Mouse (Mus musculus) embryonic fibroblast, embryonic 13.5 days (primary cell): ENCODE measurements around the gene Osgin1. TPM values are rescaled to one million over a fixed set of nuclear protein-coding genes. Genes with fewer than 3 reads are reported as not detected.

Source experiments
- H3K27ac ChIP-seq: 2 replicates; pipeline ENCODE4 v1.5.1; 2012; ENCODE audit warnings: low read length, control low read depth, inconsistent platforms; ENCODE audit not compliant: insufficient read depth
- H3K4me1 ChIP-seq: 2 replicates; pipeline ENCODE4 v1.6.1; 2011; ENCODE audit warnings: low read length; ENCODE audit not compliant: control insufficient read depth, insufficient read depth
- H3K4me3 ChIP-seq: 2 replicates; pipeline ENCODE4 v1.5.1; 2011; ENCODE audit warnings: mild to moderate bottlenecking, control low read depth, low read length; ENCODE audit not compliant: insufficient read depth
- CTCF ChIP-seq: IDR thresholded peaks from 2 replicates; pipeline ENCODE4 v1.5.1; 2011; ENCODE audit warnings: mild to moderate bottlenecking, control low read depth, low read length, moderate library complexity, borderline replicate concordance; ENCODE audit not compliant: insufficient read depth
- POLR2A ChIP-seq: IDR thresholded peaks from 2 replicates; pipeline ENCODE4 v1.6.1; 2011; ENCODE audit warnings: low read depth, mild to moderate bottlenecking, control low read depth, low read length, moderate library complexity
- polyA plus RNA-seq: library from polyadenylated mRNA; stranded (reverse); fragments of >200 nt; gene quantifications from 2 replicates; pipeline ENCODE4 v1.2.4, GENCODE M21; 2011; ENCODE audit warnings: low read depth; ENCODE audit not compliant: missing spikeins, insufficient read length

The Osgin1 gene
- polyA plus RNA-seq, 1 experiment = 2.6 TPM

DNA sequence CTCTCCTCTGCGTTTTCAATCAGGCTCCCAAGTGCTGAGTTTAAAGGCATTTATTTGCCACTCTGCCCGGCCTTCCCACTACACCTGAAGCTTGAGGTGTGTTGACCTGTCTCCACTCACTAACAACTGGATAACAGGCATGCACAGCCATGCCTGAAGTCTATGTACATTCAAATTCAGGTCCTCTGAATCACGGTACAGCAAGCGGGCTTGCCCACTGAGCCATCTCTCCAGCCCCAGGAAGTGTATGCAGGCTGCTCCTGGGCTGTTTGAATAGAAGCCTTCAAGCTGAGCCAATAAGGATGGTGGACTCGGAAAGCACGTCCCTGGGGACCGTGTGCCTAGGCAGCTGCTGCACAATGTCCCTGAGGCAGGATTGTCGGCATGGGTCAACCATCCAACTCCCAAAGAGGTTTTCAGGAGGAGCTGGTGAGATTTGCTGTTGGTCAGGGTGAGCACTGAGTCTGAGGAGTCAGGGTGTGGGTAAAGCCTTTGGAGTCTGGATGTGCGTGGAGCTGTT lies 12.3 kb upstream of the Osgin1 start:
- Histone ChIP-seq H3K4me1 (peaks cover 5% of the 10 kb centered on the region; the same call in 1 of the 2 replicates), H3K4me3 (no peak overlapping the region), H3K27ac (no peak overlapping the region)
- TF ChIP-seq POLR2A = no peak
- TF ChIP-seq CTCF = no peak

DNA sequence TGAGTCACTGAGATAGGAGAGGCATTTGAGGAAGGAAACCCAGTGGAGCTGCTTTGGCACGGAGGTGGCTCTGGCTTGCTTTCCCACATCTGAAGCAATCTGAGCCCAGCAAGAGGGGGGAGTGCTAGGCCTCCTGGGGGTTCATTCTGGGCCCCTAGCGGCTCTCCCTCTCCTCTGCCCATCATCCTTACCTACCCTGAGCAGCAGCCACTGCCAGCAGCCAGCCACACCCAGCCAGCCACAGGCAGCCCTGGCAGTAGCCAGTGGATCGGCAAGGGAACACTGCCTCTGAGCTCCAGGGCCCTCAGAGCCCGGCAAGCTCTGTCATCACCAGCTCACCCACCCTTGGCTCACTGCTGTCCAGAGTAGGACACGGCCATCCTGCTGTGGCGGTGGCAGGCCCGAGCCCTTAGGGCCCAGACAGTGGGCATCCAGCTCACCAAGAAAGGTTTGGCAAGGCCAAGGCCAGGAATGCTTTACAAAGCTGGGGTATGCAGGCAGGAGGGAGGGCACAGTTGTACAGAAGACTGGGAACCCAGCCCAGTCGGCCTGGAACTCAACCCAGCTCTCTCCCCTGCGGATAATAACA lies 11.7 kb upstream of the Osgin1 start:
- H3K27ac ChIP-seq = peak overlapping the region; percentile 2; the same call in 1 of the 2 replicates
- TF ChIP-seq POLR2A = no peak
- TF ChIP-seq CTCF = no peak
- H3K4me3 ChIP-seq = no peak overlapping the region
- H3K4me1 ChIP-seq = peaks cover 5% of the 10 kb centered on the region; the same call in 1 of the 2 replicates

DNA sequence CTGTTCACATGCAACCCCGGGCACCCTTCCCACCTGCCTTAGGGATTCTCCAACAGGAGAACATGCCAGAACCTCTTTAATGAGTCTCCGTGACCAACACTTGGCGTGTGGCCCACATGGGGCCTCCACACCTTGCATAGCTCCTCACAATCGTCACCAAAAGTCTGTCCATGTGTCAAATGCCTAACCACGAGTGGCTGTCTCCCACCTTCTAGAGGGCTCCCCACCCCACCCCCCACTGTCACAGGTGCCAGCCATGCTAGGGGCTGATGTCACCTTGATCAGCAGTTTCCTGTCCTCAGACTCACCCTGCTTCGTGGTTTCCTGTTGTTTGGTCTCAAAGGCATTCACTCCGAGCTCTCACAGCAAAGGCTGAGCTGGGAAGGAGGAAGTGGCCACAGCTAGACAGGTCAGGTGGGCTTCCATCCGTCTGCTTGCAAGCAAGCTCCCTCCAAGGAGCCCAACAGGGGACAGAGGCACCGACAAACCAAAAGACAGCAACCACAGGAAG lies 10.2 kb upstream of the Osgin1 start:
- Histone ChIP-seq H3K4me1 (peaks cover 5% of the 10 kb centered on the region; the same call in 1 of the 2 replicates), H3K4me3 (no peak overlapping the region), H3K27ac (no peak overlapping the region)
- TF ChIP-seq POLR2A (no peak), CTCF (no peak)

DNA sequence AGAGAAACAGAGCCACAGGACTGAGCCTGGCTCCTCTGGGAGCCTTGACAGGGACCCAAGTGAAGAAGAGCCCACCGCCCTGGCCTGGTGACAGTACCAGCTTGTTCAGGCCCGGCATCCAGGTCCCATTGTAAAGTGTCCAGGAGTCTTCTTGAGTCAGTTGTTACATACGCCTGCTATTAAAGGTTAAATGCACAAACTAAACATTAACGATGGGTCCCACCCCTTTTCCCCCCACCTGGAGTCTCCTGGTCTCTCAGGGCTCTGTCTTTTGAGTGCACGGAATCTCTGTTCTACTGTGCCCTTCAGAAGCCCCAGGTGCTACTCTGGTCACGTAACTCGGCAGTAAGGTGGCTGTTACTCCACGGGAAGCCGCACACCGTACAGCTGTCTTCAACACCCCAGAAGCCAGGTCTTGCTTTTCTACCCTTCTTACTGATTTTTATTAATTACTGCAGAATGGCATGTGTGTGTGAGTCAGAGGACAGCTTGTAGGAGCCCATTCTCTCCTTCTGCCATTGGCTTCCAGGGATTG lies 9.7 kb upstream of the Osgin1 start:
- Histone ChIP-seq H3K27ac (no peak overlapping the region), H3K4me1 (peaks cover 5% of the 10 kb centered on the region; the same call in 1 of the 2 replicates), H3K4me3 (no peak overlapping the region)
- no peak for TF ChIP-seq CTCF
- no peak for TF ChIP-seq POLR2A

DNA sequence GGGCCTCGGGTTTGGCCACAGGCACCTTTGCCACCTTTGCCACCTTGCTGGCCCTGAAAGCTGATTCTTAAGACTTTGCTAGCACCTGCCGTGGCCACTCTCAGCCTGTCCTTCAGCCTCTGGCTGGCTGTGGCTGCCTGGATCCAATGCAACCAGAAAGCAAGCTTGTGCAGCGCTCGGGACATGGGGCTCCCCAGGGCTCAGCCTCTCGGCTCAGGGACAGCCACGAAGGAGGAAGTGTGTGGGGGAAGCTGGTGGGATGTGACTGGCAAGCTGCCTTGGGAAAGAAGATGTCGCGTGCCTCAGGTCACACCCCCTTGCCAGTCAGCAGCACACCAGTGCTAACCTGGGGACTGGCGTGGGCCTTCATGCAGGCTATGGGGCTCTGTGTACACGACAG lies 9.2 kb upstream of the Osgin1 start:
- TF ChIP-seq POLR2A (no peak), CTCF (no peak)
- no peak overlapping the region for H3K27ac ChIP-seq

DNA sequence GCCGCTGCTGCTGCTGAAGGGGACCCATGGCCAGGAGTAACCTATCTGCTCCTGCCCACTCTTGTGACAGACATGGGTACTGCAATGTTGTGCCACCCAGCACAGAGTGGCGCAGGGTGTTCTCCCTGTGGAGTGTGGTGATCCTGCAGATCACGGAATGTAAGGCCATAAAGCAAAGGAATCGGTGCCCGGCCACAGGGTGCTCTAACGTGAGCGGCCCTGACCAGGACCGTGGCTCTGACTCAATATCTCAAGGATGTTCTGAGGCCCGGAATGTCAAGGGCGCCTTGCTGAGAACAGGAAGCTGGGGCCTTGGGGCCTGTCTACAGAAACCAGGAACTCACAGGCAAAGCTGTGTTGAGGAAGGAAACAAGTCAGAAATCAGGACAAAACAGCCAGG lies 8.4 kb upstream of the Osgin1 start:
- no peak for TF ChIP-seq POLR2A
- TF ChIP-seq CTCF = no peak
- no peak overlapping the region for H3K4me3 ChIP-seq
- H3K4me1 ChIP-seq = peaks cover 5% of the 10 kb centered on the region; the same call in 1 of the 2 replicates
- H3K27ac ChIP-seq = no peak overlapping the region

More for the DNA sequence above, 9.2 kb upstream of the Osgin1 start:
- peaks cover 5% of the 10 kb centered on the region; the same call in 1 of the 2 replicates for H3K4me1 ChIP-seq
- no peak overlapping the region for H3K4me3 ChIP-seq

DNA sequence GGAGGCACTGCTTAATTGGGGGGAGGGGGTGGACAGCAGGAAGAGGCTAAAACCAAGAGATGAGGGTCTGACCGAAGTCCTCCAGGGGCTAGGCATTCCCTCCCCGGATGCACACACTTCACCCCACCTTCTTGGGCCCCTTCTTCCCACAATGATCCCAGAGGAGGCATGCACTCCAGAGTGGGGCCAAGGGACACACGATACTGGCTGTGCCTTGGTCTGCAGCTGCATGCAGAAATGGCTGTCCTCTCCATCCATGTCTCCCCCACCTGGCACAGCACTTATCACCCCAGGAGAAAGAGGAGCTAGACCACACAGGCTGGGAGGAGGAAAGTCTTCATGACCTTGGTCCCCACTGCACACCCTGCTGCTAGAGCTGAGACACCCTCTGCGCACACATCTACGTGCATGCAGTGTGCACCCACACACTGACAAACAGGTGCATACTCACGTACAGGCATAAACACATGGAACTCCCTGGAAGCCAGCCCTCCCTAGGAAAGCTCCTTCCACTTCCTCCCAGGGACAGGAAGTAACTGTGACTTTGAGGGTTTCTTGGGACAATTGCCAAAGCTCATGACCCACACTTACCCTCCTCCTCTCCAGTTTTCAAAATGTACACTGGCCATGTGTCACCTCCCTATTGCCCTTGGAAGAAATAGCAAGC lies 7.7 kb upstream of the Osgin1 start:
- Histone ChIP-seq H3K4me1 (peaks cover 5% of the 10 kb centered on the region; the same call in 1 of the 2 replicates), H3K4me3 (no peak overlapping the region), H3K27ac (no peak overlapping the region)
- no peak for TF ChIP-seq CTCF
- no peak for TF ChIP-seq POLR2A

DNA sequence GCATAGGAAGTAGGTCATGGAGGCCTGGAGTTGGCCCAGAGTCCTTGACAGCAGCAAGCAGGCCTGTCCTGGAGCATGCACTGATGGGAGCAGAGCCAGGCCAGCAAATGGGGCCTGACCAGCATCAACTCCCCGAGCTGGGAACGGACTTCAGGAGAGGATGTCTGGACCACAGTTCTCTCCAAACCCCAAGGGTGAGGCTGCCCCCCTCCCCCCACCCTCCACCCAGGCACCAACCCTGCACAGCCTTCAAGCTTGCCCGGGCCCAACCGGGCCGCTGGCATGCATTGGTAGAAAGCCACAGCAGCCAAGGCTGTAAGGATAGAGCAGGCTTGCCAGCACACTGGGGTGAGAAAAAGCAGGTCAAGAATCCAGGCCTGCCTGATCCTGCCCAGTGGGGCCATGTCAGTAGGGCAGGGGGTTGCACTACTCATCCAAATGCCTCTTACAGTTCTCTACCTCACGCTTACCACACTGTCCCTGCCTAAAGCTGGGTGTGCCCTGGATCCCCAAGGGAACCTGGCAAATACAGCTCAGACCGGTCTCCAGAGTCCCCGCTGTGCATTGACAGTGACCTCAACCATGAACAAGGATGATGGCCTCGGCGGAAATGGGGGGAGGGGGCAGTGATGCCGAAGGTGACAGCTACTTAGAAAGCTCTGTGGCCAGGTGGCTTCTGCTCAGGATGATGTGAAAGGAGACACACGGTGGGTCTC lies 6.1 kb upstream of the Osgin1 start:
- no peak overlapping the region for H3K27ac ChIP-seq
- no peak overlapping the region for H3K4me3 ChIP-seq
- peaks cover 5% of the 10 kb centered on the region; the same call in 1 of the 2 replicates for H3K4me1 ChIP-seq
- TF ChIP-seq POLR2A (no peak), CTCF (no peak)

DNA sequence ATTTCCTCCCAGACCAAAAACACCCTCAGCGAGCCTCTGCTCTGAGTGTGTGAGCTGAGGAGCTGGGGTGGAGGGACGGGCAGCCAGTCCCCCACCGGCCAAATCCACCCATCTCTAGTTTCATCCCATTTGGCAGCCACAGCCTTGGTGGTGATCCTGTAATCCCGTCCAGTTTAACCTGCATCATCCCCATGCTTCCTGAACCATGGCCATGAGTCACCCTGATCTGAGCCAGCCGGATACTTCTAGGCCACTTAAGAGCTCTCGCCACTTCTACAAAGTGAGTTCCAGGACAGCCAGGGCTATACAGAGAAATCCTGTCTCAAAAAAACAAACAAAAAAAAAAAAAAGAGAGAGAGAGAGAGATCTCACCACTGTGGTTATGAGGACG lies 5.6 kb upstream of the Osgin1 start:
- H3K4me1 ChIP-seq = peaks cover 5% of the 10 kb centered on the region; the same call in 1 of the 2 replicates
- TF ChIP-seq CTCF (no peak), POLR2A (no peak)
- no peak overlapping the region for H3K4me3 ChIP-seq
- H3K27ac ChIP-seq = no peak overlapping the region
